Mouse (Mus musculus) neural tube, embryonic 14.5 days (tissue): ENCODE data around the gene Sobp. TPM values are rescaled to one million over a fixed set of nuclear protein-coding genes. Genes with fewer than 3 reads are reported as not detected.
A peak's percentile ranks its signal among the peaks of the same experiment; 100 is the strongest.

ENCODE experiments used
- ATAC-seq: fragments of 200-750 bp; cut with Nextera tagmentation; 2 replicates; pipeline ENCODE4 v1.8.0; 2017; ENCODE audit warnings: low read depth, mild to moderate bottlenecking, moderate TSS enrichment, moderate library complexity
- H3K27ac ChIP-seq: fragments of 300-500 bp; sonication (generic); 2 replicates; pipeline ENCODE4 v1.5.1; 2014; ENCODE audit warnings: low read depth, mild to moderate bottlenecking, control low read depth, low read length, moderate library complexity, mixed read lengths
- H3K27me3 ChIP-seq: fragments of 300-500 bp; sonication (generic); 2 replicates; pipeline ENCODE4 v1.6.1; 2014; ENCODE audit warnings: low read length; ENCODE audit not compliant: control insufficient read depth, insufficient read depth
- H3K36me3 ChIP-seq: fragments of 300-500 bp; sonication (generic); 2 replicates; pipeline ENCODE4 v1.6.1; 2014; ENCODE audit warnings: low read length, mixed read lengths; ENCODE audit not compliant: control insufficient read depth, insufficient read depth
- H3K4me1 ChIP-seq: fragments of 300-500 bp; sonication (generic); 2 replicates; pipeline ENCODE4 v1.6.1; 2014; ENCODE audit warnings: low read length; ENCODE audit not compliant: control insufficient read depth, insufficient read depth
- H3K4me2 ChIP-seq: fragments of 300-500 bp; sonication (generic); 2 replicates; pipeline ENCODE4 v1.6.1; 2014; ENCODE audit warnings: mild to moderate bottlenecking, low read depth, low read length, control low read depth
- H3K4me3 ChIP-seq: fragments of 300-500 bp; sonication (generic); 2 replicates; pipeline ENCODE4 v1.5.1; 2014; ENCODE audit warnings: low read depth, low read length, control low read depth, mixed read lengths
- H3K9ac ChIP-seq: fragments of 300-500 bp; sonication (generic); replicated peaks from 2 replicates; pipeline ENCODE4 v1.6.1; 2014; ENCODE audit warnings: low read depth, mild to moderate bottlenecking, control low read depth, low read length, mixed read lengths
- H3K9me3 ChIP-seq: fragments of 300-500 bp; sonication (generic); 2 replicates; pipeline ENCODE4 v1.6.1; 2016; ENCODE audit warnings: low read length; ENCODE audit not compliant: control insufficient read depth
- WGBS: fragments of 180-500 bp; shearing (Covaris S2); extraction: QIAGEN DNeasy Blood & Tissue Kit; methylation state at CpG from one replicate; pipeline ENCODE4 v1.1.7; 2014; 5-methylcytosine and 5-hydroxymethylcytosine counted together
- polyA plus RNA-seq: library from polyadenylated mRNA; unstranded; fragments of >200 nt; fragmentation: Nextera tagmentation; extraction: Ambion mirVana; gene quantifications from 2 replicates; pipeline ENCODE4 v1.2.1, GENCODE M21; 2014

The Sobp gene
- polyA plus RNA-seq, 1 experiment from 2014 or later = 17.0 TPM

DNA sequence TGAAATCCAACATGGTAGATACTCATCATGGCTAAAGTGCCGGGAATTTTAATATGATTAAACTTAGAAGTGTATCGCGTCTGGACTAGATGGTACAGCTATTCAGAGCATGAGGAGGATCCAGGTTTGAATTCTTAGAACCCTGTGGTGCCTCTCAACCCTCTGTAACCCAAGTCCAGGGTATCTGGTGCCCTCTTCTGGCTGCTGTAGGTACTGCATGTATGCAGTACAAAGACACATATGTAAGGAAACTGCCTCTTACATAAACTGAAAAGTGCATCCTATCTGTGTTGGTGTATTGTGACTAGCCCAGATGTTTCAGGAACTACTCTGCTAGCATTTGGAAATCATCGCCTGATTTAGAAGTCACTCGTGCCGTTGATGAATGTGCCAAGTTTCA is 184.4 kb downstream of the Sobp start:
- Histone ChIP-seq H3K9me3 (no peaks in the 10 kb centered on the region), H3K9ac (no peak overlapping the region), H3K27ac (no peak overlapping the region), H3K27me3 (no peaks in the 10 kb centered on the region), H3K36me3 (no peaks in the 10 kb centered on the region), H3K4me1 (peaks cover 10% of the 10 kb centered on the region), H3K4me3 (no peak overlapping the region), H3K4me2 (no peak overlapping the region)
- ATAC-seq = no peak
- 37% methylated on average over 6 of the region's 6 CpGs for WGBS

GRCm38 (mm10) chr10:42988627-42989026 is 185.7 kb downstream of the Sobp start:
- Histone ChIP-seq H3K27me3 (no peaks in the 10 kb centered on the region), H3K9ac (no peak overlapping the region), H3K4me1 (no peaks in the 10 kb centered on the region; the same call in 1 of the 2 replicates), H3K4me2 (no peak overlapping the region), H3K4me3 (no peak overlapping the region), H3K27ac (no peak overlapping the region), H3K9me3 (no peaks in the 10 kb centered on the region), H3K36me3 (no peaks in the 10 kb centered on the region)
- ATAC-seq = no peak
- whole genome bisulfite sequencing = 63% methylated on average over 15 of the region's 15 CpGs

DNA sequence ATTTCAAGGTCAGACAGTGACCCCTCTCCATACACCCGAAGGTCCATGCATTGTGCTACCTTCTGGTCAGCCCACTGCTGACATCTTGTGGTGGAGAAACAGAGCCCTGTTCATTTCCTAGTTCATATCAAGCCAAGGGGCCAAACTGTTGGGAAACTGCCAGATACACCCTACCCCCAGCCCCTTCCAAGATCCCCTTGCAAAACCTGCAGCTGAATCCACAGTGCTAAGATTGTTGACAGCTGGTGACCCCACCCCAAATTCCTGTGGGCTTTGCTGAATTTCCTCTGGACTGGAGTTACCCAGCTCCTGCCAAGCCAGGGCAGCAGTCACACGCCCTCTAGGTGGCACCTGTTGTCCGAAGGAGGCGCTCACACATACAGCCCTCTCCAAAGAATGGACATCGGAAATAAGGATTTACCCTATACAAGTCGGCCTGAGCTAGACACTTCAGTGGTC is 186.7 kb downstream of the Sobp start:
- Histone ChIP-seq H3K27me3 (no peaks in the 10 kb centered on the region), H3K9me3 (no peaks in the 10 kb centered on the region), H3K9ac (no peak overlapping the region), H3K4me1 (no peaks in the 10 kb centered on the region; the same call in 1 of the 2 replicates), H3K27ac (no peak overlapping the region), H3K4me2 (no peak overlapping the region), H3K36me3 (no peaks in the 10 kb centered on the region), H3K4me3 (no peak overlapping the region)
- peak; percentile 68; the same call in 1 of the 2 replicates for ATAC-seq
- 17% methylated on average over 6 of the region's 6 CpGs for WGBS

DNA sequence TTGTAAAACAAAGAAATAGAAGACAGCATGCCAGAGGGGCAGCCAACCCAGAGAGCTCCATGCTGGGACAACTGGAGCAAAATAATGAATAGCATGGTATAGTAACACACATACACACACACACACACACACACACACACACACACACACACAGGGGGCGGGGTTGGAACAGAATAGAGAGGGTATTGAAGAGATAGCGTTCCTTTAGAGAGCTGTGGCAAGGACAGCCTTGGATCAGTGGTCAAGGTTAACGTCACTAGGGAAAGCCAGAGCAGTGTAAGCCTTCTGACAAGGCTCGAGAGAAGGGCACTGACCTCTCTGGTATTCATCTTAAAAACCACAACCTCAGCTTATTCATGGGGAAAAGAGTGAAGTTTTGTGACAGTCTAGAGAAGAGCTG is 189.4 kb downstream of the Sobp start:
- no peak for ATAC-seq

GRCm38 (mm10) chr10:42980999-42981757 is 193.2 kb downstream of the Sobp start:
- peak; percentile 71 for ATAC-seq

More for the DNA sequence above, 189.4 kb downstream of the Sobp start:
- Histone ChIP-seq H3K27me3 (no peaks in the 10 kb centered on the region), H3K27ac (no peak overlapping the region), H3K9me3 (no peaks in the 10 kb centered on the region), H3K4me1 (no peaks in the 10 kb centered on the region), H3K4me2 (no peak overlapping the region), H3K9ac (no peak overlapping the region), H3K4me3 (no peak overlapping the region), H3K36me3 (no peaks in the 10 kb centered on the region)
- 55% methylated on average over 4 of the region's 4 CpGs for WGBS

GRCm38 (mm10) chr10:42978346-42978745 is 196.0 kb downstream of the Sobp start:
- Histone ChIP-seq H3K4me1 (no peaks in the 10 kb centered on the region), H3K9ac (no peak overlapping the region), H3K9me3 (no peaks in the 10 kb centered on the region), H3K4me2 (no peak overlapping the region), H3K36me3 (no peaks in the 10 kb centered on the region), H3K27me3 (no peaks in the 10 kb centered on the region), H3K4me3 (no peak overlapping the region), H3K27ac (no peak overlapping the region)
- WGBS = 66% methylated on average over 3 of the region's 3 CpGs
- no peak for ATAC-seq

More at GRCm38 (mm10) chr10:42980999-42981757, 193.2 kb downstream of the Sobp start:
- WGBS = 33% methylated on average over 7 of the region's 7 CpGs
- Histone ChIP-seq H3K9me3 (no peaks in the 10 kb centered on the region), H3K27ac (no peak overlapping the region), H3K9ac (no peak overlapping the region), H3K4me1 (no peaks in the 10 kb centered on the region), H3K4me3 (no peak overlapping the region), H3K27me3 (no peaks in the 10 kb centered on the region), H3K36me3 (no peaks in the 10 kb centered on the region), H3K4me2 (no peak overlapping the region)

DNA sequence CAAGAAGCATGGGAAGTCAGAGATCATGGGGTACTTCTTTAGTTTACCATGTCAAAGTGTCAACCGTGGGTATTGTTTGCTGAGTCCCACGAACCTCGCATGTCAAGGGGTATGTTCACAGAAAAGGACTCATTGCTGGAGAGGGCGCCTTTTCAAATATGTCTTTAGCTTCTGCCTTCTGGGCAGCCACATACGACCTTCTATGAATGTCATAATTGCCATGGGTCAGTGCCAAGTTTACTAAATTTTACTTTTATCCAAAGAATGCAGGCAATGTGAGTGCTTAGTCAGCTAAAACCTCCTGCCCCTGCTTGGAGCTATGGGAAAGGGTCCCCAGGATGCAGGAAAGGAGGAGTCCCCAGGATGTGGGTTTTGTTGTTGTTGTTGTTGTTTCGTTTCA is 197.8 kb downstream of the Sobp start:
- H3K9ac ChIP-seq = no peak overlapping the region
- 92% methylated on average over 6 of the region's 6 CpGs for WGBS
- no peak overlapping the region for H3K4me2 ChIP-seq
- H3K4me1 ChIP-seq = no peaks in the 10 kb centered on the region
- no peaks in the 10 kb centered on the region for H3K27me3 ChIP-seq
- ATAC-seq = no peak
- no peak overlapping the region for H3K4me3 ChIP-seq
- H3K9me3 ChIP-seq = no peaks in the 10 kb centered on the region
- H3K27ac ChIP-seq = no peak overlapping the region
- no peaks in the 10 kb centered on the region for H3K36me3 ChIP-seq

DNA sequence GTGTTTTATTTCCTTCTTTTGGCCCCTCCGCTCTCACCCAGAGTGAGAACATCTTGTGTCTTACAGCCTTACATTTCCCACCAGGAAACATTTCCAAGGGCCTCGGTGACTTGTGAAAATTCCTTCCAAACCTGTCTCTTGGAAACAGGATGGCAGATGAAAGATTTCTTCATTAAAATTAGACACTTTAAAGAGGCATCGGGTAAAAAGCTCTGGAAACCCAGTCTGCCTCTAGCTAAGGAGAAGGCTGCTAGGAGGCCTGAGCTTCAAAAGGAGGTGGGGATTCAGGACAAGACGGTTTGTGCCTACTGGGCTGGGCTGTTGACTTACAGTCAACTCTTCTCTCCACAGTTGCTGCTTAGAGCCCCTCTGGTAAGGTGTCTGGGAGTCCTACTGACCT is 200.8 kb downstream of the Sobp start:
- no peaks in the 10 kb centered on the region for H3K9me3 ChIP-seq
- H3K4me1 ChIP-seq = no peaks in the 10 kb centered on the region
- 50% methylated on average over 4 of the region's 4 CpGs for WGBS
- H3K4me2 ChIP-seq = no peak overlapping the region
- H3K9ac ChIP-seq = no peak overlapping the region
- H3K27me3 ChIP-seq = no peaks in the 10 kb centered on the region
- no peak overlapping the region for H3K27ac ChIP-seq
- no peaks in the 10 kb centered on the region for H3K36me3 ChIP-seq
- H3K4me3 ChIP-seq = no peak overlapping the region
- ATAC-seq = no peak

GRCm38 (mm10) chr10:42972504-42973172 is 201.7 kb downstream of the Sobp start:
- H3K9ac ChIP-seq = no peak overlapping the region
- no peak overlapping the region for H3K27ac ChIP-seq
- no peaks in the 10 kb centered on the region for H3K27me3 ChIP-seq
- H3K4me2 ChIP-seq = no peak overlapping the region
- H3K4me1 ChIP-seq = no peaks in the 10 kb centered on the region
- peak; percentile 79 for ATAC-seq
- no peaks in the 10 kb centered on the region for H3K9me3 ChIP-seq
- no peaks in the 10 kb centered on the region for H3K36me3 ChIP-seq
- 36% methylated on average over 18 of the region's 18 CpGs for WGBS
- no peak overlapping the region for H3K4me3 ChIP-seq
